Mouse (Mus musculus) embryonic facial prominence, embryonic 10.5 days (tissue): ENCODE results near the gene Ets1. TPM values are rescaled to one million over a fixed set of nuclear protein-coding genes. Genes with fewer than 3 reads are reported as not detected.

ENCODE experiments used
- DNase-seq: peaks from one replicate; pipeline ENCODE4 v3.0.0-alpha.2; 2017; ENCODE audit warnings: low spot score
- H3K27ac ChIP-seq: fragments of 300-500 bp; sonication (generic); replicated peaks from 2 replicates; pipeline ENCODE4 v1.5.1; 2016; ENCODE audit warnings: mild to moderate bottlenecking
- H3K27me3 ChIP-seq: fragments of 300-500 bp; sonication (generic); replicated peaks from 2 replicates; pipeline ENCODE4 v1.6.1; 2016; ENCODE audit warnings: low read depth, mild to moderate bottlenecking; ENCODE audit not compliant: poor library complexity, severe bottlenecking
- H3K36me3 ChIP-seq: fragments of 300-500 bp; sonication (generic); replicated peaks from 2 replicates; pipeline ENCODE4 v1.6.1; 2016; ENCODE audit warnings: mild to moderate bottlenecking, moderate library complexity
- H3K4me1 ChIP-seq: fragments of 300-500 bp; sonication (generic); 2 replicates; pipeline ENCODE4 v1.6.1; 2016
- H3K4me3 ChIP-seq: fragments of 300-500 bp; sonication (generic); 2 replicates; pipeline ENCODE4 v1.5.1; 2016; ENCODE audit warnings: mild to moderate bottlenecking, moderate library complexity
- H3K9me3 ChIP-seq: fragments of 300-500 bp; sonication (generic); 2 replicates; pipeline ENCODE4 v1.6.1; 2016; ENCODE audit warnings: mild to moderate bottlenecking
- WGBS: fragments of 180-500 bp; shearing (Covaris S2); methylation state at CpG from one replicate; pipeline ENCODE4 v1.1.7; 2016; 5-methylcytosine and 5-hydroxymethylcytosine counted together
- polyA plus RNA-seq: library from polyadenylated mRNA; unstranded; fragments of >200 nt; fragmentation: Nextera tagmentation; extraction: Ambion mirVana; gene quantifications from 2 replicates; pipeline ENCODE4 v1.2.1, GENCODE M21; 2016

The Ets1 gene
- polyA plus RNA-seq, 1 experiment from 2014 or later, result 38.6 TPM

DNA sequence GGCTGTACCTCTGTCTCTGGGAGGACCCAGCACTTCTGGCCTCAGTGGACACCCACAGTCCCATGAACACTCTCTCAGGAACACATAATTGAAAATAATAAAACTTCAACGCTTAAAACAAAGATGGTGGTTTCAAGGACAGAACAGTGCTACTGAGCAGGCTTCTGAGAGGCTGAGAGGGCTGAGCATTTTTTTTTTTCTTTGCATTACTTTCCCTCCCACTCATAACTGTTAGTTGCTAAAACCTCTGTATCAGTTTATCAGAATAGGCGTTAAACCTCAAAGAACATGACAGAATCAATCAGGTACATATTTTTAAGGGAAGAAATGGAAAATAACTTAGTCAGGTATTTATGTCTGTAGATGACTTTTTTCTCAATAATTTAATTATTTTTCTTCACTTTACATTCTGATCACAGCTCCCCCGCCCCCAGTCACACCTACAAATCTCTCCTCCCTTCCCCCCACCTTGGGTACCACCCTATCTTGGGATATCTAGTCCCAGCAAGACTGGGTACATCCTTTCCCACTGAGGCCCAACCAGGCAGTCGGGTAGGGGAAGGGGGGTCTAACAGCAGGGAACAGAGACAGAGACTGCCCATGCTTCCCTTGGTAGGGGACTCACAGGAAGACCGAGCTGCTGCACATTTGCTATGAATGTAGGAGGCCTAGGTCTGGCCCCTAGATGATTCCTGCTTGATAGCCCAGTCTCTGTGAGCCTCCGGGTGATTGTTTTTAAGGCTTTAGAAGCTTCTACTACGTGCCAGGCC is 68.1 kb downstream of the Ets1 start:
- no peak overlapping the region for H3K4me3 ChIP-seq
- H3K27me3 ChIP-seq, result peaks cover 25% of the 10 kb centered on the region
- no peak for DNase-seq
- H3K27ac ChIP-seq, result no peak overlapping the region
- H3K36me3 ChIP-seq, result 0 out of 2 replicates have a peak, but pooled peaks cover 3% of the 10 kb centered on the region
- 81% methylated on average over 7 of the region's 7 CpGs for WGBS
- peaks cover 52% of the 10 kb centered on the region for H3K4me1 ChIP-seq
- H3K9me3 ChIP-seq, result no peaks in the 10 kb centered on the region

DNA sequence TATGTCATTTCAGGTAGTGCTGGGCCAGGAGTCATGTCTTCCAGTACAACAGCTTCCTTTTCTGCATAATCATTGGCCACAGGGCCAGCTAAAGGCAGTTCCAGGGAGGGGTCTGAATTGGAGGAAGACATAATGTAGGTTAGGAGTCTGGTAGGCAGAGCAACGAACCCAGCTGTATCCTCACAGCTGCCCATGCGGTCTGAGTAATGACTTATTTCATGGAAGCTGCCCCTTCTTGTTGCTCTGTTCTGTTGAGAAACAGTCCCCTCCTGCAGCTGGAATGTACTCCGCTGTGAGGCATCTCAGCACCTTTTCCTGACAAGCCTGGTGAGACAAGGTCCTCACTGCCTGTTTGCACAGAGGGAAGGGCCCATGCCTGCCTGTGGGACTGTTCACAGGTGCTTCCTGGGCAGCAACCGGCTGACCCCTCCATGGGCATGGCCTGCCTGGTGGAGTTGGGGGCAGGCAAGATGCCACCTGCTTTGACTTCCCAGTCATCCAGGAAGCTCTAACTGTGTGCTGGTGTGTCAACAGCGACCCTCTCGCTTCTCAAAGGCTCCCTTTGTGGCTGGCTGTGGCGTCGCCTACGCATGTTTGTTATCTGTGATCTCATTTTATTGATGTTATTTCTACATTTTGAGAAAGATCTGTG is 69.9 kb downstream of the Ets1 start:
- no peaks in the 10 kb centered on the region for H3K9me3 ChIP-seq
- H3K4me1 ChIP-seq, result peaks cover 52% of the 10 kb centered on the region
- 0 out of 2 replicates have a peak overlapping the region, but pooled peaks have one; percentile 31 for H3K27ac ChIP-seq
- H3K4me3 ChIP-seq, result no peak overlapping the region
- WGBS, result 76% methylated on average over 9 of the region's 9 CpGs
- H3K27me3 ChIP-seq, result peaks cover 7% of the 10 kb centered on the region; the same call in 1 of the 2 replicates
- H3K36me3 ChIP-seq, result 0 out of 2 replicates have a peak, but pooled peaks cover 3% of the 10 kb centered on the region
- DNase-seq, result no peak

DNA sequence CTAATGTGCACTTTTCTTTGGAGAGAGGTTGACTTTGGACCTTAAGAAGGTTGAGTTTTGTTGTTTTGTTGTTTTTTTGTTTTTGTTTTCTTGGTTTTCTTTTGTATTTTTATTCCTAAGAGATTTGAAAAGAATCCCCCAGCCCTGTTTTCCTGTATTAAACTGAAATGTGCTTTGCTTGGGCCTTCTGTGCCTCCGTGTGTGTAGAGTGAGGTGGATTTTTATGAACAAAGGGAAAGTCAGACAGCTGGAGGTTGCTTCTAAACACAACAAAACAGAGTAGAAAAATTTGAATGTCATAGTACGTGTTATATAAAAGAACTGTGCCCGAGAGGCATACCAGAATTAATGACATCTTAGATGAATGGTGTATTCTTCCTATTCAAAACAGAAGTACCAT is 71.4 kb downstream of the Ets1 start:
- Histone ChIP-seq H3K4me1 (peaks cover 61% of the 10 kb centered on the region), H3K36me3 (0 out of 2 replicates have a peak, but pooled peaks cover 3% of the 10 kb centered on the region), H3K9me3 (no peaks in the 10 kb centered on the region), H3K27me3 (no peaks in the 10 kb centered on the region), H3K27ac (no peak overlapping the region), H3K4me3 (no peak overlapping the region)
- DNase-seq, result no peak
- 82% methylated on average over 3 of the region's 3 CpGs for WGBS

DNA sequence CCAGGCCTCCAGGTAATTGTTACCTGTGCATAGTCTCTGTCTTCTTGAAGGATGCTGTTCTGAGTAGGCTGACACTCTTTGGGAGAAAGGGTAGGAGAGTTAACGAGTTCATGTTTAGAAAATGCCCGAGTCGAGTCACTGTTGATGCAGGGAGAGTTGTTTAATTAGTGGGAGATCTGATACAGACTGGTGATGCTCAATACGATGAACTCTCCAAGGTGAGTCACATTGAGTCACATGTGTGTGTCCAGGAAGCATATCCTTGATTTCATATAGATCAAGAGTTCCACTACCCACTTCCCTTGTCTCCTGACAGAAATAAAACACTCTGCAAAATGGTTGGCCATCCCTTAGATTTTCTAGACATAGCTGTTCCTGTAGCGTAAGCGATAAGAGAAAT is 72.5 kb downstream of the Ets1 start:
- Histone ChIP-seq H3K4me3 (no peak overlapping the region), H3K36me3 (0 out of 2 replicates have a peak, but pooled peaks cover 3% of the 10 kb centered on the region), H3K27ac (no peak overlapping the region), H3K9me3 (no peaks in the 10 kb centered on the region), H3K4me1 (peaks cover 68% of the 10 kb centered on the region), H3K27me3 (no peaks in the 10 kb centered on the region)
- WGBS, result 76% methylated on average over 6 of the region's 6 CpGs
- no peak for DNase-seq

- H3K4me3 ChIP-seq, result peak overlapping the region; percentile 23; the same call in 1 of the 2 replicates
- H3K4me1 ChIP-seq, result peaks cover 75% of the 10 kb centered on the region
- peak; percentile 52 for DNase-seq
- H3K27me3 ChIP-seq, result 0 out of 2 replicates have a peak, but pooled peaks cover 5% of the 10 kb centered on the region
- H3K27ac ChIP-seq, result peak overlapping the region; percentile 55
- 0 out of 2 replicates have a peak, but pooled peaks cover 3% of the 10 kb centered on the region for H3K36me3 ChIP-seq
- 8% methylated on average over 5 of the region's 5 CpGs for WGBS
- H3K9me3 ChIP-seq, result no peaks in the 10 kb centered on the region
Measured at GRCm38 (mm10) chr9:32709359-32709758, 73.3 kb downstream of the Ets1 start.

GRCm38 (mm10) chr9:32709764-32710734 is 74.0 kb downstream of the Ets1 start:
- Histone ChIP-seq H3K27me3 (0 out of 2 replicates have a peak, but pooled peaks cover 5% of the 10 kb centered on the region), H3K4me3 (peak overlapping the region; percentile 23; the same call in 1 of the 2 replicates), H3K36me3 (0 out of 2 replicates have a peak, but pooled peaks cover 3% of the 10 kb centered on the region), H3K27ac (peak overlapping the region; percentile 55), H3K9me3 (no peaks in the 10 kb centered on the region), H3K4me1 (peaks cover 80% of the 10 kb centered on the region)
- DNase-seq, result no peak
- 77% methylated on average over 17 of the region's 17 CpGs for WGBS

DNA sequence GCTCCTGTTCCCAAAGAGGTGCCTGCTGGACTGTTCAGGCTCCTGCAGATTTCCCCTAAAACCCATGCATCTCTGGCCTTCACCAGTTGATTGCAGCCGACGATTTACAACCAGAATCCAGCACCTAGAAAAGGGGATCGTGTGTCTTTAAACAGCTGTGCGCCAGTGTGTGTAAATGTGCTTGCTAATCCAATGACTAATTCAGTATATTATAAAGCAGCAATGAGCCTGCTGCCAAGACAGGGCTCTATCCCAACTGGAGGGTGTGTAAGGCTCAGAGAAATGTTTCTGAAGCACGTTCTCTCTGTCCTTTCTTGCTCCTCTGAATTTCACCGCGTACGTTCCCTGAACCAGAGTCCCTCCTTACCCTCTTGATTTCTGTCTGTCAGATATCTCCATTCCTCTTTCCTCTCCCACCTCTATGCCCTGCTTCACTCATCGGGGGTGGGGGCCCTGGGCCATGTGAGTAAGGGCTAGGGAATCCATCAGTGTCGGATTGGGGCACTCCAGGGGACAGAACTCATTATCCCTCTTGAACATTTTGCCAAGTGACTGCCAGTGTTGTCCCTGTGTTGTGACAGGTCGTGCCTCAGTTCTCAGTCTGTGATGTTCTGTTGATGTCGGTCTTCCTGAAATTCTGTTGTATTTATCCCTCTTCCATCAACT is 75.1 kb downstream of the Ets1 start:
- no peak overlapping the region for H3K27ac ChIP-seq
- no peak for DNase-seq
- 85% methylated on average over 12 of the region's 12 CpGs for whole genome bisulfite sequencing
- peaks cover 86% of the 10 kb centered on the region for H3K4me1 ChIP-seq
- 0 out of 2 replicates have a peak, but pooled peaks cover under 1% of the 10 kb centered on the region for H3K36me3 ChIP-seq
- H3K27me3 ChIP-seq, result 0 out of 2 replicates have a peak, but pooled peaks cover 5% of the 10 kb centered on the region
- no peak overlapping the region for H3K4me3 ChIP-seq
- H3K9me3 ChIP-seq, result no peaks in the 10 kb centered on the region

- H3K4me1 ChIP-seq, result peaks cover 89% of the 10 kb centered on the region
- H3K27ac ChIP-seq, result no peak overlapping the region
- H3K4me3 ChIP-seq, result no peak overlapping the region
- H3K36me3 ChIP-seq, result no peaks in the 10 kb centered on the region
- WGBS, result 71% methylated on average over 4 of the region's 4 CpGs
- 0 out of 2 replicates have a peak, but pooled peaks cover 8% of the 10 kb centered on the region for H3K27me3 ChIP-seq
- DNase-seq, result no peak
- no peaks in the 10 kb centered on the region for H3K9me3 ChIP-seq
Measured at GRCm38 (mm10) chr9:32711768-32712167, 75.7 kb downstream of the Ets1 start.

DNA sequence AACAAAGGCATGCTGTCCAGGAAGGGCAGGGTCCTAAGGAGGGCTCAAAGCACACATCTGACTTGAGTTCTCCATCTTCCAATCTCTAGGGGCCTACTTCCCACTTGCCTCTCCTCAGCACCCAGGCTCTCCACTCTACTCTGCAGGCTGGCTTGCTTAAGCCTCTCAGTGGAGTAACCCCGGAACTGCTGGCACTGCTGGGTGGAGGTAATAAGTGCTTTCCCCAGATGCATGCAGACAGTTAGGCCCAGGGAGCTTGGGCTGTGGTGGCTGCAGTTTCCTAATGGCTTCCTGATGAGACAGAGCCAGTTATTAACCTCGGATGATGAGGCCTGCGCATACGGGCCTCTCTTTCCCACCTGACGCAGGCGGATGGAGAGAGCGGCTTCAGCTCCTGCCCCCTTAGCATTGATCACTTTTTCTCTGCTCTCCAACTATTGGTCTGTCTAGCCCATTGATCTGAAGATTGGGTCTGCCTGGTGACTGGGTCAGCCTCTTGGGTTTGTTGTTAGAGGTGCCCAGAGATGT is 76.4 kb downstream of the Ets1 start:
- Histone ChIP-seq H3K4me1 (peaks cover 96% of the 10 kb centered on the region), H3K27me3 (0 out of 2 replicates have a peak, but pooled peaks cover 8% of the 10 kb centered on the region), H3K36me3 (no peaks in the 10 kb centered on the region), H3K4me3 (no peak overlapping the region), H3K27ac (no peak overlapping the region; the same call in 1 of the 2 replicates), H3K9me3 (no peaks in the 10 kb centered on the region)
- WGBS, result 75% methylated on average over 7 of the region's 7 CpGs
- DNase-seq, result no peak

DNA sequence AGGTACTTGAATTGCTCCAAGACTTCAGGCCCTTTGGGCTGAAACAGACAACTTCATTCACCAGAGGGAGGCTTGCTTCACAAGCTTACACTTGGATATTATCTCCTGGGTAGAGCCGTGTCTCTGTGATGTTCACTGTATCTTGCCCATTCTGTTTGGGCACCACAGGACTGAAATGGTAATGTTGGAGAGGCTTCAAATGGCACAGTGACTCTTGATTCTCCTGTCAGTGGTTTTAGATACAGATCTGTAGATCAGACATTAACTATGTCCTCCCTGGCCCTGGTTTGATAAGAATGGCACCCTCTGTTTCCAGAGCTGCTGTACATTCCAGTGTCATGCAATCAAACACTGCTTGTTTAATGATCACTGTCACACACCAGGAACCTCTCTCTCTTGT is 77.1 kb downstream of the Ets1 start:
- no peaks in the 10 kb centered on the region for H3K9me3 ChIP-seq
- H3K27ac ChIP-seq, result no peak overlapping the region
- H3K27me3 ChIP-seq, result peaks cover 8% of the 10 kb centered on the region; the same call in 1 of the 2 replicates
- H3K4me3 ChIP-seq, result no peak overlapping the region
- DNase-seq, result no peak
- H3K36me3 ChIP-seq, result no peaks in the 10 kb centered on the region
- H3K4me1 ChIP-seq, result peaks cover 97% of the 10 kb centered on the region
- 98% methylated on average over 1 of the region's 1 CpGs for WGBS

DNA sequence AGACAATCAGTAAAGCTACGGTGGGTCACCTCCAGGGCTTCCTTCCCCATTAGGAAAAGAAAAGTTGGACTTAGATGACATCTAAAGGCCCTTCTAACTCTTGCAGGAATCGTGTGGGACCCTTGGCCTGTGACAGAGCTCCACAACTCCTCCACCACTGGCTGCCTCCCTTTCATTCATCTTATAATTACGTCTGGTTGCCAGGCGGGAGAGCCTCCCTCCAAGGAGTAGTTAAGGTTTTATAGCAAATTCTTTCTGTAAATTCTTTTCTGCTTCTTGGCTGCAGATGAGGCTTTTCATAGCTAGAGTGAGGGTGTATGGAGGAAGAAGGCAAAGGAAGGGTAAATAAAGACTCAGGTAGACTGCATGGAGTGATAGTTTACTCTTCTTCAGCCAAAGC is 77.8 kb downstream of the Ets1 start:
- Histone ChIP-seq H3K4me1 (peaks cover 97% of the 10 kb centered on the region), H3K27me3 (peaks cover 8% of the 10 kb centered on the region; the same call in 1 of the 2 replicates)

More for the DNA sequence above, 77.8 kb downstream of the Ets1 start:
- no peaks in the 10 kb centered on the region for H3K36me3 ChIP-seq
- no peak overlapping the region for H3K27ac ChIP-seq
- 70% methylated on average over 4 of the region's 4 CpGs for WGBS
- H3K9me3 ChIP-seq, result no peaks in the 10 kb centered on the region
- no peak for DNase-seq
- H3K4me3 ChIP-seq, result no peak overlapping the region
